Comparison of ENCODE assay signal across 11 mouse cellular contexts in genomic region chr17:50393698-50394097, GRCm38 (mm10).
DNase-seq lines count a peak whose midpoint lies in the region; ATAC-seq lines count a peak whose summit lies in the region.
"Had no signal": no experiment of that assay in that cellular context is flagged by ENCODE, and none has a peak within 500 bp of the region (broad histone marks: within the 10 kb centered on the region; RNA-seq: fewer than 3 reads in every experiment).

No protein-coding gene starts in this region.

- no peaks in the 10 kb centered on the region for H3K27me3 ChIP-seq in forebrain, embryonic 16.5 days (replicated peaks; ENCODE audit: control insufficient read depth, insufficient read depth, low read length)
- no peaks in the 10 kb centered on the region for H3K27me3 ChIP-seq in forebrain, embryonic 12.5 days
- H3K27me3 ChIP-seq in midbrain, embryonic 10.5 days (ENCODE audit: low read depth, poor library complexity, severe bottlenecking): no peaks in the 10 kb centered on the region
- H3K27me3 ChIP-seq: embryonic facial prominence, embryonic 13.5 days had no signal

- no peak overlapping the region for H3K4me3 ChIP-seq in forebrain, embryonic 16.5 days (replicated peaks; ENCODE audit: low read length)
- H3K4me3 ChIP-seq in forebrain, embryonic 12.5 days (replicated peaks): no peak overlapping the region
- no peak overlapping the region for H3K4me3 ChIP-seq in midbrain, embryonic 10.5 days
- H3K4me3 ChIP-seq: embryonic facial prominence, embryonic 13.5 days had no signal

- H3K36me3 ChIP-seq in forebrain, embryonic 16.5 days (ENCODE audit: control insufficient read depth, insufficient read depth): no peaks in the 10 kb centered on the region
- no peaks in the 10 kb centered on the region for H3K36me3 ChIP-seq in forebrain, embryonic 12.5 days (replicated peaks)
- no peaks in the 10 kb centered on the region for H3K36me3 ChIP-seq in midbrain, embryonic 10.5 days
- H3K36me3 ChIP-seq: embryonic facial prominence, embryonic 13.5 days had no signal

- H3K4me1 ChIP-seq in forebrain, embryonic 16.5 days (replicated peaks; ENCODE audit: control insufficient read depth, insufficient read depth, low read length): no peaks in the 10 kb centered on the region
- H3K4me1 ChIP-seq in forebrain, embryonic 12.5 days: no peaks in the 10 kb centered on the region
- H3K4me1 ChIP-seq in midbrain, embryonic 10.5 days: no peaks in the 10 kb centered on the region

- H3K27ac ChIP-seq in forebrain, embryonic 16.5 days (ENCODE audit: low read length): no peak overlapping the region
- no peak overlapping the region for H3K27ac ChIP-seq in forebrain, embryonic 12.5 days
- H3K27ac ChIP-seq in midbrain, embryonic 10.5 days (replicated peaks): no peak overlapping the region
- H3K27ac ChIP-seq: embryonic facial prominence, embryonic 13.5 days; macrophage had no signal

- DNase-seq in urinary bladder, postnatal 14 days (ENCODE audit: low spot score): peak; percentile 14
- no peak for DNase-seq in urinary bladder, postnatal 10 days (ENCODE audit: low spot score)
- peak; percentile 29 to 39 for DNase-seq in kidney, postnatal 36 days
- DNase-seq in spleen, postnatal 14 days (ENCODE audit: low spot score in 2 of 2): no peak
- no peak for DNase-seq in embryo, embryonic 10.5 days (ENCODE audit: low spot score)
- no peak for DNase-seq in midbrain, embryonic 10.5 days (ENCODE audit: low spot score)
- DNase-seq: gastrocnemius, postnatal 14 days had no signal

- no peaks in the 10 kb centered on the region for H3K9me3 ChIP-seq in forebrain, embryonic 16.5 days (ENCODE audit: control insufficient read depth, low read length)
- H3K9me3 ChIP-seq in forebrain, embryonic 12.5 days: no peaks in the 10 kb centered on the region
- H3K9me3 ChIP-seq in midbrain, embryonic 10.5 days (replicated peaks): no peaks in the 10 kb centered on the region
- H3K9me3 ChIP-seq: embryonic facial prominence, embryonic 13.5 days had no signal

- H3K4me2 ChIP-seq in forebrain, embryonic 16.5 days (ENCODE audit: low read length): no peak overlapping the region
- no peak overlapping the region for H3K4me2 ChIP-seq in forebrain, embryonic 12.5 days
- H3K4me2 ChIP-seq: embryonic facial prominence, embryonic 13.5 days had no signal

- no peak overlapping the region for H3K9ac ChIP-seq in forebrain, embryonic 16.5 days (replicated peaks; ENCODE audit: low read depth, low read length)
- H3K9ac ChIP-seq in forebrain, embryonic 12.5 days: no peak overlapping the region
- H3K9ac ChIP-seq: embryonic facial prominence, embryonic 13.5 days had no signal

- 53% methylated on average over 3 of the region's 3 CpGs for WGBS in forebrain, embryonic 16.5 days
- WGBS in forebrain, embryonic 12.5 days: 78% methylated on average over 3 of the region's 3 CpGs
- WGBS in midbrain, embryonic 10.5 days: 86% methylated on average over 3 of the region's 3 CpGs

- peak; percentile 55; the same call in 1 of the 2 replicates for ATAC-seq in forebrain, embryonic 16.5 days
- no peak for ATAC-seq in forebrain, embryonic 12.5 days (ENCODE audit: low FRiP score)

Comparison
In these comparisons a context has a peak if more than half of its experiments do, and no peak if none do; other contexts are left out.
1. DNase-seq: peak in urinary bladder, postnatal 14 days (single experiment) and kidney, postnatal 36 days (2 of 2); none in urinary bladder, postnatal 10 days (single experiment), spleen, postnatal 14 days (0 of 2), embryo, embryonic 10.5 days (single experiment) and midbrain, embryonic 10.5 days (single experiment).